Mouse (Mus musculus): ENCODE measurements around the gene Ankrd17. TPM values are rescaled to one million over a fixed set of nuclear protein-coding genes. Genes with fewer than 3 reads are reported as not detected.

Gene Ankrd17
- polyA plus RNA-seq, 1 experiment from 2014 or later, result 28.8 TPM

DNA sequence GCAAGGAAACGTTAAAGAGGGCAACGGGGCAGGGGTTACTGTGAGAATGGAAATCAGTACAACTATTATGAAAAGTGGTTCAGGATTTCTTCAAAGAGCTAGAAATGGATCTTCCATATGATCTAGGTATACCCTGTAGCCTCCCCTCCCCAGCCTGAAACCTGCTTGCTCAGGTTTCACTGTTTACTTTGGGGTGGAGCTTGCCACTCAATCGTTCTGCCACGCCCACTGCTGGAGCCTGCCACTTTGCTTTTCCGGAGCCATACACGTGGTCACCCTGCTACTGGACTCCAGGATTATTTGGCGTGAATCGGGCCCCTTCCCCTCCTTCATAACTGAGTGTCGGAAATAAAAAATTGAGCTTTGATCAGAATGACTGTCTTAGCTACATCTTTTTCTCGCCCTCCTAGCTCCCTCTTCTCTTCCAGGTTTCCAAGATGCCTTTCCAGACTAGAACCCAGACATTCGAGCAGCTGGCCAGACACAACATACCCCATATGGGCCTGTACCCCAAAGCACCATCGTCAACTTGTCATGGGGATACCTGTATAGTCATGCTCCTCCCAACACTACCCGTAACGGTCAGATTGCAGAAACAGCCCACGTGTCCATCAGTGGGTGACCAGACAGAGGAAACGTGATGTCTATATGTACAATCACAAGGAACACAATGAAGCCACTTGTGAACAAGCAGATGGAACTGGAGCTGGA is 166.3 kb downstream of the Ankrd17 start:
- no peak overlapping the region for H3K9ac ChIP-seq
- ATAC-seq, result no peak
- 64% methylated on average over 16 of the region's 16 CpGs for WGBS
- H3K27me3 ChIP-seq, result no peaks in the 10 kb centered on the region
- no peaks in the 10 kb centered on the region for H3K36me3 ChIP-seq (ENCODE audit: poor library complexity, severe bottlenecking)
- H3K4me1 ChIP-seq, result no peaks in the 10 kb centered on the region
- H3K9me3 ChIP-seq (replicated peaks), result no peaks in the 10 kb centered on the region
- H3K4me2 ChIP-seq, result no peak overlapping the region
- no peak overlapping the region for H3K27ac ChIP-seq
- no peak overlapping the region for H3K4me3 ChIP-seq

DNA sequence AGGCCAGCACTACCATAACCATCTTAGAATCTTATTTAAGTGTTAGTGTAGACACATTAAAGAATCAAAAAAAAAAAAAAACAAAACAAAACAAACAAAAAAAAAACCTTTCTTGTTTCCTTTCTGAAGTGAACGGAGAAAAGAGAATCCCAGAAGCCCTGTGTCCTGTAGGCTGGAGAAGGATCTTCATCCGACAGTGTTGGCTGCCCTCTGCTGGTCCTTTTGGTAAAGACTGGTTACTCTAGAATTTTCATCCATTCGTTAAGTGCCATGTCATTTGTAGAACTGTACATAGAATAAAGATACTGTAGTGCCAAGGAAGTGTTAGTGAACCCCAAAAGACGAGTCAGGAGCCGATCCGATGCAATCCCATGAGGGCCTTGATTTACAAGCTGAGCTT is 171.5 kb downstream of the Ankrd17 start:
- no peaks in the 10 kb centered on the region for H3K4me1 ChIP-seq
- no peaks in the 10 kb centered on the region for H3K9me3 ChIP-seq (replicated peaks)
- no peaks in the 10 kb centered on the region for H3K36me3 ChIP-seq (ENCODE audit: poor library complexity, severe bottlenecking)
- WGBS, result 32% methylated on average over 6 of the region's 6 CpGs
- ATAC-seq, result peak; percentile 86
- H3K9ac ChIP-seq, result no peak overlapping the region
- H3K27ac ChIP-seq, result no peak overlapping the region
- no peak overlapping the region for H3K4me3 ChIP-seq
- H3K27me3 ChIP-seq, result no peaks in the 10 kb centered on the region
- H3K4me2 ChIP-seq, result no peak overlapping the region

DNA sequence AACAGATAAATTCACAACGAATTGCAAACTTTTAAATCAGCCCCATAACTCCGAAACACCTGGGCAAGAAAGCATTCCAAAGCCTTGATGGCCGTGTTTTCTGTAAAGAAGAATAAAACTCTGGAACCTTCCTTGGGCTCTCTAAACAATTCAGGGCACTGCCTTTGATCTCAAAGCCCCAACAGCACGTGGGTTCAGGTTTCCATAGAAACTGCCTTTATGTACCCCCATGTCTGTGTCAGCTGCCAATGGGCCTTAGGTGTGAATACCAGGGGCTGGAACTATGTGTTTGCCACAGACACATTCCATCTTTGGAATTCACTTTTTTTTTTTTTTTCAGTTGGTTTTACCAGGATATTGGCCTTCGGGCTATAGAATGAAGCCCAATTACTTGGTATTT is 183.6 kb downstream of the Ankrd17 start:
- H3K4me3 ChIP-seq, result no peak overlapping the region
- no peak overlapping the region for H3K4me2 ChIP-seq
- H3K27me3 ChIP-seq, result no peaks in the 10 kb centered on the region
- H3K36me3 ChIP-seq (ENCODE audit: poor library complexity, severe bottlenecking), result no peaks in the 10 kb centered on the region
- WGBS, result 52% methylated on average over 5 of the region's 5 CpGs
- ATAC-seq, result no peak
- H3K9me3 ChIP-seq (replicated peaks), result no peaks in the 10 kb centered on the region
- H3K9ac ChIP-seq, result no peak overlapping the region
- no peaks in the 10 kb centered on the region for H3K4me1 ChIP-seq
- H3K27ac ChIP-seq, result no peak overlapping the region

DNA sequence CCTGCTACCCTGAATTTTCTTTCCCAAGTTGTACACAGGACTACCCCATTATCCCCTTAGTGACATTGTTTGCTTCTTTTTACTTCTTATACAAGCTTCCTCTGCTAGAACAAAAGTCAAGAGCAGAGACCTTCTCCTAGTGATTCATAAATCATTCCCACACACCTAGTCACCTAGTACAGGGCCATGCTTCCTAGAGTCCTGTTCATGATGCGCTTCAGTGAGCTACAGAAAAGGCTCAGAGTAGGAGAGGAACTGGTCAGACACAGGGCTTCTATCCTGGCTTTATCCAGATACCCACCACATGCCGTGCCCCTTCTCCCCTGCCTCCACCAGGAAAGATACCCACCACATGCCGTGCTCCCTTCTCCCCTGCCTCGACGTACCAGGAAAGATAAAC is 187.3 kb downstream of the Ankrd17 start:
- H3K4me1 ChIP-seq, result no peaks in the 10 kb centered on the region
- no peak overlapping the region for H3K4me2 ChIP-seq
- no peaks in the 10 kb centered on the region for H3K36me3 ChIP-seq (ENCODE audit: poor library complexity, severe bottlenecking)
- H3K4me3 ChIP-seq, result no peak overlapping the region
- H3K9ac ChIP-seq, result no peak overlapping the region
- H3K27ac ChIP-seq, result no peak overlapping the region
- H3K9me3 ChIP-seq (replicated peaks), result no peaks in the 10 kb centered on the region
- H3K27me3 ChIP-seq, result no peaks in the 10 kb centered on the region
- WGBS, result 87% methylated on average over 5 of the region's 5 CpGs
- ATAC-seq, result no peak

DNA sequence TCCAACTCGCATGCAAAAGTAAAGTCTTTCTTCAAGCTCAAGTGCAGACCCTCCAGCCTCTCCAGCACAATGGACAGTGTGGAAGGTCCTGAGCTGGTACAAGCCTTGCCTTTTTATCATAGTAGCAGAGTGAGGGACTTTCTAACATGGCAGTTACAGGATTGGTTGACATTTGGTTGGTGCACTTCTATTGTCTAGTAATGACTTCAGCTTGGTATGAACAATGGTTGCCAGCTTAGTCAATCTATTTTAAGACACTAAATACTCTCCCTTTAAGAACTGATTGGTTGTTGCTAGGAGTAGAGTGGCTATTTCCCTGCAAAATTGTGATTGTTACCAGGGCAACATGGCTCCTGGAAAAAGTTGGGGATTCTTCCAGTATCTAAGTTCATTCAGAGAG is 188.3 kb downstream of the Ankrd17 start:
- Histone ChIP-seq H3K9me3 (replicated peaks) (no peaks in the 10 kb centered on the region), H3K4me1 (no peaks in the 10 kb centered on the region), H3K9ac (no peak overlapping the region), H3K4me2 (no peak overlapping the region), H3K36me3 (ENCODE audit: poor library complexity, severe bottlenecking) (no peaks in the 10 kb centered on the region), H3K27me3 (no peaks in the 10 kb centered on the region), H3K27ac (no peak overlapping the region), H3K4me3 (no peak overlapping the region)
- no peak for ATAC-seq
- 83% methylated on average over 1 of the region's 1 CpGs for WGBS

Other genes with a start within 250 kb of the Ankrd17 start
- gene Cox18, start 142.6 kb downstream of the Ankrd17 start, polyA plus RNA-seq (2015; fragmentation: Nextera tagmentation; extraction: Ambion mirVana), result 29.2 and 31.0 TPM in 2 replicates
- gene Gm9958, start 627 bp upstream of the Ankrd17 start, polyA plus RNA-seq (2015; fragmentation: Nextera tagmentation; extraction: Ambion mirVana), result 7.0 and 7.4 TPM in 2 replicates
- 5.3 TPM in 1 of 2 replicates, not detected in the other for gene Alb, start 94.3 kb upstream of the Ankrd17 start, polyA plus RNA-seq (2015; fragmentation: Nextera tagmentation; extraction: Ambion mirVana)
- gene Afp, start 124.2 kb upstream of the Ankrd17 start, polyA plus RNA-seq (2015; fragmentation: Nextera tagmentation; extraction: Ambion mirVana), result 0.27 and 8.8 TPM in 2 replicates
- gene Afm, start 152.4 kb upstream of the Ankrd17 start, polyA plus RNA-seq (2015; fragmentation: Nextera tagmentation; extraction: Ambion mirVana), result not detected in 2 replicates
- gene 5830473C10Rik, start 194.5 kb upstream of the Ankrd17 start, polyA plus RNA-seq (2015; fragmentation: Nextera tagmentation; extraction: Ambion mirVana), result not detected in 2 replicates